Mouse (Mus musculus) lung, embryonic 15.5 days (tissue): ENCODE data around the gene Crocc2. TPM values are rescaled to one million over a fixed set of nuclear protein-coding genes. Genes with fewer than 3 reads are reported as not detected.
A peak's percentile ranks its signal among the peaks of the same experiment; 100 is the strongest.

Source experiments
- ATAC-seq: fragments of 200-750 bp; cut with Nextera tagmentation; 2 replicates; pipeline ENCODE4 v1.8.0; 2017; ENCODE audit warnings: moderate number of reproducible peaks, borderline replicate concordance; ENCODE audit not compliant: low FRiP score, low TSS enrichment; ENCODE audit errors: extremely low read depth
- H3K27ac ChIP-seq: fragments of 300-500 bp; sonication (generic); 2 replicates; pipeline ENCODE4 v1.5.1; 2015; ENCODE audit warnings: moderate library complexity, mild to moderate bottlenecking, inconsistent platforms
- H3K27me3 ChIP-seq: fragments of 300-500 bp; sonication (generic); 2 replicates; pipeline ENCODE4 v1.6.1; 2015; ENCODE audit warnings: inconsistent platforms
- H3K36me3 ChIP-seq: fragments of 300-500 bp; sonication (generic); 2 replicates; pipeline ENCODE4 v1.6.1; 2015; ENCODE audit warnings: inconsistent platforms
- H3K4me1 ChIP-seq: fragments of 300-500 bp; sonication (generic); 2 replicates; pipeline ENCODE4 v1.6.1; 2015; ENCODE audit warnings: inconsistent platforms
- H3K4me2 ChIP-seq: fragments of 300-500 bp; sonication (generic); 2 replicates; pipeline ENCODE4 v1.6.1; 2015; ENCODE audit warnings: inconsistent platforms, mild to moderate bottlenecking, moderate library complexity
- H3K4me3 ChIP-seq: fragments of 300-500 bp; sonication (generic); 2 replicates; pipeline ENCODE4 v1.5.1; 2015; ENCODE audit warnings: mild to moderate bottlenecking, inconsistent platforms
- H3K9ac ChIP-seq: fragments of 300-500 bp; sonication (generic); 2 replicates; pipeline ENCODE4 v1.6.1; 2015; ENCODE audit warnings: inconsistent platforms
- H3K9me3 ChIP-seq: fragments of 300-500 bp; sonication (generic); 2 replicates; pipeline ENCODE4 v1.6.1; 2016; ENCODE audit warnings: inconsistent platforms
- WGBS: fragments of 180-500 bp; shearing (Covaris S2); methylation state at CpG from one replicate; pipeline ENCODE4 v1.1.7; 2015; 5-methylcytosine and 5-hydroxymethylcytosine counted together
- polyA plus RNA-seq: library from polyadenylated mRNA; unstranded; fragments of >200 nt; fragmentation: Nextera tagmentation; extraction: Ambion mirVana; gene quantifications from 2 replicates; pipeline ENCODE4 v1.2.1, GENCODE M21; 2015

The Crocc2 gene
- polyA plus RNA-seq, 1 experiment from 2014 or later = 3.7 TPM

- no peak overlapping the region for H3K4me3 ChIP-seq
- no peaks in the 10 kb centered on the region for H3K36me3 ChIP-seq
- WGBS = 73% methylated on average over 3 of the region's 3 CpGs
- H3K27me3 ChIP-seq = no peaks in the 10 kb centered on the region
- no peaks in the 10 kb centered on the region for H3K4me1 ChIP-seq
- no peak overlapping the region for H3K4me2 ChIP-seq
- no peaks in the 10 kb centered on the region for H3K9me3 ChIP-seq
- no peak overlapping the region for H3K9ac ChIP-seq
- no peak for ATAC-seq
- no peak overlapping the region for H3K27ac ChIP-seq
Observed at GRCm38 (mm10) chr1:93197916-93198315, 29.4 kb downstream of the Crocc2 start.

GRCm38 (mm10) chr1:93206277-93206970 is 37.9 kb downstream of the Crocc2 start:
- H3K27ac ChIP-seq = peak overlapping the region; percentile 17; the same call in 1 of the 2 replicates
- no peaks in the 10 kb centered on the region for H3K36me3 ChIP-seq
- no peak for ATAC-seq
- 34% methylated on average over 12 of the region's 12 CpGs for WGBS
- H3K9ac ChIP-seq = no peak overlapping the region
- no peaks in the 10 kb centered on the region for H3K27me3 ChIP-seq
- no peaks in the 10 kb centered on the region for H3K9me3 ChIP-seq
- peak overlapping the region; percentile 21; the same call in 1 of the 2 replicates for H3K4me3 ChIP-seq
- peak overlapping the region; percentile 29; the same call in 1 of the 2 replicates for H3K4me2 ChIP-seq
- H3K4me1 ChIP-seq = peaks cover 45% of the 10 kb centered on the region

GRCm38 (mm10) chr1:93207536-93208064 is 39.1 kb downstream of the Crocc2 start:
- H3K4me1 ChIP-seq = peaks cover 57% of the 10 kb centered on the region
- H3K27ac ChIP-seq = peak overlapping the region; percentile 48; the same call in 1 of the 2 replicates
- no peak for ATAC-seq
- H3K27me3 ChIP-seq = no peaks in the 10 kb centered on the region
- no peaks in the 10 kb centered on the region for H3K9me3 ChIP-seq
- H3K36me3 ChIP-seq = no peaks in the 10 kb centered on the region
- H3K4me2 ChIP-seq = peak overlapping the region; percentile 29
- H3K4me3 ChIP-seq = peak overlapping the region; percentile 21
- 80% methylated on average over 4 of the region's 4 CpGs for WGBS
- no peak overlapping the region for H3K9ac ChIP-seq

GRCm38 (mm10) chr1:93210213-93210641 is 41.7 kb downstream of the Crocc2 start:
- Histone ChIP-seq H3K9me3 (no peaks in the 10 kb centered on the region), H3K27ac (peak overlapping the region; percentile 92), H3K4me1 (peaks cover 59% of the 10 kb centered on the region), H3K9ac (no peak overlapping the region), H3K4me2 (peak overlapping the region; percentile 26), H3K36me3 (no peaks in the 10 kb centered on the region), H3K4me3 (no peak overlapping the region), H3K27me3 (no peaks in the 10 kb centered on the region)
- ATAC-seq = peak; percentile 88
- WGBS = 1% methylated on average over 9 of the region's 9 CpGs

- Histone ChIP-seq H3K4me1 (peaks cover 58% of the 10 kb centered on the region), H3K27ac (peak overlapping the region; percentile 92), H3K36me3 (no peaks in the 10 kb centered on the region), H3K9ac (no peak overlapping the region), H3K4me3 (no peak overlapping the region), H3K4me2 (peak overlapping the region; percentile 26; the same call in 1 of the 2 replicates), H3K9me3 (no peaks in the 10 kb centered on the region), H3K27me3 (no peaks in the 10 kb centered on the region)
- peak; percentile 5; the same call in 1 of the 2 replicates for ATAC-seq
- WGBS = 53% methylated on average over 11 of the region's 11 CpGs
Observed at GRCm38 (mm10) chr1:93211019-93211418, 42.5 kb downstream of the Crocc2 start.

- H3K4me2 ChIP-seq = peak overlapping the region; percentile 12; the same call in 1 of the 2 replicates
- no peaks in the 10 kb centered on the region for H3K27me3 ChIP-seq
- H3K4me1 ChIP-seq = peaks cover 54% of the 10 kb centered on the region
- ATAC-seq = peak; percentile 67
- peak overlapping the region; percentile 92 for H3K27ac ChIP-seq
- H3K9ac ChIP-seq = no peak overlapping the region
- no peaks in the 10 kb centered on the region for H3K36me3 ChIP-seq
- 26% methylated on average over 10 of the region's 10 CpGs for WGBS
- H3K9me3 ChIP-seq = no peaks in the 10 kb centered on the region
- no peak overlapping the region for H3K4me3 ChIP-seq
Observed at GRCm38 (mm10) chr1:93211549-93212220, 43.2 kb downstream of the Crocc2 start.

GRCm38 (mm10) chr1:93212441-93212840 is 43.9 kb downstream of the Crocc2 start:
- ATAC-seq = no peak
- no peak overlapping the region for H3K4me2 ChIP-seq
- peak overlapping the region; percentile 92 for H3K27ac ChIP-seq
- H3K9ac ChIP-seq = no peak overlapping the region
- no peaks in the 10 kb centered on the region for H3K36me3 ChIP-seq
- 63% methylated on average over 7 of the region's 7 CpGs for WGBS
- H3K4me1 ChIP-seq = peaks cover 61% of the 10 kb centered on the region
- H3K27me3 ChIP-seq = no peaks in the 10 kb centered on the region
- no peak overlapping the region for H3K4me3 ChIP-seq
- H3K9me3 ChIP-seq = no peaks in the 10 kb centered on the region

- Histone ChIP-seq H3K27ac (no peak overlapping the region), H3K36me3 (no peaks in the 10 kb centered on the region), H3K27me3 (no peaks in the 10 kb centered on the region), H3K4me3 (no peak overlapping the region), H3K9ac (no peak overlapping the region), H3K4me2 (no peak overlapping the region), H3K9me3 (no peaks in the 10 kb centered on the region), H3K4me1 (peaks cover 46% of the 10 kb centered on the region)
- no peak for ATAC-seq
- WGBS = 55% methylated on average over 5 of the region's 5 CpGs
Observed at GRCm38 (mm10) chr1:93214612-93215011, 46.1 kb downstream of the Crocc2 start.

- no peak overlapping the region for H3K9ac ChIP-seq
- 0 out of 2 replicates have a peak, but pooled peaks have one; percentile 13 for ATAC-seq
- H3K4me3 ChIP-seq = no peak overlapping the region
- H3K27ac ChIP-seq = peak overlapping the region; percentile 50; the same call in 1 of the 2 replicates
- no peaks in the 10 kb centered on the region for H3K36me3 ChIP-seq
- WGBS = 71% methylated on average over 9 of the region's 9 CpGs
- H3K4me2 ChIP-seq = no peak overlapping the region
- H3K27me3 ChIP-seq = no peaks in the 10 kb centered on the region
- no peaks in the 10 kb centered on the region for H3K9me3 ChIP-seq
- peaks cover 23% of the 10 kb centered on the region for H3K4me1 ChIP-seq
Observed at GRCm38 (mm10) chr1:93216839-93217497, 48.4 kb downstream of the Crocc2 start.

- Histone ChIP-seq H3K4me3 (no peak overlapping the region), H3K9ac (no peak overlapping the region), H3K4me1 (peaks cover 18% of the 10 kb centered on the region), H3K27ac (no peak overlapping the region), H3K36me3 (no peaks in the 10 kb centered on the region), H3K9me3 (no peaks in the 10 kb centered on the region), H3K27me3 (no peaks in the 10 kb centered on the region), H3K4me2 (no peak overlapping the region)
- WGBS = 59% methylated on average over 7 of the region's 7 CpGs
- ATAC-seq = 0 out of 2 replicates have a peak, but pooled peaks have one; percentile 12
Observed at GRCm38 (mm10) chr1:93217530-93217929, 49.0 kb downstream of the Crocc2 start.

GRCm38 (mm10) chr1:93220776-93221175 is 52.3 kb downstream of the Crocc2 start:
- no peaks in the 10 kb centered on the region for H3K27me3 ChIP-seq
- ATAC-seq = no peak
- no peak overlapping the region for H3K4me2 ChIP-seq
- H3K4me3 ChIP-seq = no peak overlapping the region
- 76% methylated on average over 7 of the region's 7 CpGs for WGBS
- H3K27ac ChIP-seq = no peak overlapping the region
- peaks cover 20% of the 10 kb centered on the region for H3K4me1 ChIP-seq
- H3K9me3 ChIP-seq = no peaks in the 10 kb centered on the region
- no peaks in the 10 kb centered on the region for H3K36me3 ChIP-seq
- no peak overlapping the region for H3K9ac ChIP-seq
